Mouse (Mus musculus): Measurements from ENCODE around the gene Pth.

The Pth gene

DNA sequence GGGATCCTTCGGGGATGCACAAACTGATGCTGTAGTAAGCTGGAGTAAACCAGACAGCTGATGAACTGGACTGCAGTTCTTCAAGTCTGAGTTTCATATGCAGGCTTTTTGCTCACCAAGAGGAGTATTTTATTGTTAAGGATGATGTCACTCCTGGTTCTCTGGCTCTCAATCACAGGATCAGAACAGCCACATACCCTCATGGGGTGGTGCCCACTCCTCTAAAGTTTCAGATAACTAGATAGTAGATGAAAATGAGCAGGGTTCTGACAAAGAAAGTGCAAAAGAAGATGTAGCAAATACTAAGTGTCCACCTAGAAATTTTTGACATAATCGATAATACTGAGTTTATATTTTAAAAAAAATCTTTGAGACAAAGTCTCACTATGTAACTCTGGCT lies at the start of gene Pth:
Pth (minus strand) TSS at position 101 of the 400 bp plus-strand sequence.
- no peak for DNase-seq (ENCODE audit: low spot score)

DNA sequence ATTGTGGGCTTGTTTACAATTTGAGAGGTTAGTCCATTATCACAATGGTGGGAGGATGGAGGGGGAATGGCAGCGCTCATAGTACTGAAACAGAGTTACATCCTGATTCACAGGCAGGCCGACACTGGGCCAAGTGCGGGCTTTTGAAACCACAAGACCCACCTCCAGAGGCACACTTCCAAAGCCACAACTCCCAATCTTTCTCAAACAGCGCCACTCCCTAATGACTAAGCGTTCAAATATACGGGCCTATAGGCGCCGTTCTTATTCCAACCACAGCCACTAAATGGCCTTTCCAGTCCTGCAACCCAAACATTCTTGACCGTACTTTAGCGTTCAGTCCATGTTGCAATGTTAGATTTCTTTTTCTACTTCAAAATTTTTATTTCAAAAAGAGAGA lies 47.9 kb upstream of the Pth start:
- no peak for DNase-seq (ENCODE audit: low spot score)

DNA sequence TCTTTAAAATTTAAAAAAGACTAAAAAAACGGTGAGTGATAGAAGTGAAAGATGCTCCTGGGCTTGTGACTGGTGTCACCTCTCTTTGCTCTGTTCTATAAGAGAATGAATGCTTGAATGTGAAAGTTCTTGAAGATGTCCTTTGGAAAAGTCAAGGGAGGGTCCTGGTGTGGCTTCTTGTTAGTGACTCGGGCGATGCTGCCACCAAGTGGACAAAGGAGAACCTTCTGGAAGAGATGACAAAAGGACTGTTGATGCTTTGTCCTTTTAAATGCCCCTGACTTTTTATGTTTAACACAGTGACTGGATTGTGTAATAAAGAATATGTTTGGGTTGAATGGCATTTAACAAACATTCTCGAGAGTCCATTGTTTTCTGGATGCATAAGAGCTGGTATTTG lies 45.9 kb upstream of the Pth start:
- peak; percentile 26 for DNase-seq (ENCODE audit: low spot score)

DNA sequence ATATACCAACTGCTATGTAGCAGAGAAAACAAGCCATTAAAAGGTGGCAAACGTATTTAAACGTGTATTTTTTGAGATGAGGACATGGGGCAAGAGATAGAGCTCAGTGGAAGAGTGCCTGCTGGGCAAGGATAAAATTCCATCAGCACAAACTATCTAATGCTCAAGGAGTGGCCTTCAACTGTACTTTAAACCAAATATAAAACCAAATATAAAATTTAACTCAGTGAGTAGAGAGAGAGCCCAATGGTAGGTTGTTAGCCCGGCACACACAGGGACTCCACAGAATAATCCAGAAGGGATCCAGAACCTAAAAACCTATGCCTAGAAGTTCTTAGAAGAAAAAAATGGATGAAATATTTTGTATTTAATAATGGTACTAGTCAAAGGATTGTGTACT lies 45.1 kb upstream of the Pth start:
- DNase-seq (ENCODE audit: low spot score), result no peak

DNA sequence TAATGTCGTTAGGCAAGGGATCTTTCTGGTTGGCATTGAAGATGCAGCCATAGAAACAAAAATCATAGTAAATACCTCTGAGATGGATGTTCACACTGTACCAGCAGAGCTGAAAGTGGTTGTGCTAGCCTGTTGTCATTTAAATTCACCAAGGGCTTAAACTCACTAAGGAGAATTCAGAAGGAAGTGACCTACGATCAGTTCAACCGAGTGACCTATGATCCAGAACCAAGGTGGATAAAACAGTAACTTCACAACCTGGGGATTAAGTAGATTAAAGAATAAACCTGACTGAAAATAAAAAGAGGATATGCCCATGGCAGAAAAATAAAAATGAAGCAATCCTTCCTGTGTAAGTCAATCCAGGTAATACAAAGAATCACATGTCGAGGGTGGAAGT lies 44.5 kb upstream of the Pth start:
- DNase-seq (ENCODE audit: low spot score), result no peak

DNA sequence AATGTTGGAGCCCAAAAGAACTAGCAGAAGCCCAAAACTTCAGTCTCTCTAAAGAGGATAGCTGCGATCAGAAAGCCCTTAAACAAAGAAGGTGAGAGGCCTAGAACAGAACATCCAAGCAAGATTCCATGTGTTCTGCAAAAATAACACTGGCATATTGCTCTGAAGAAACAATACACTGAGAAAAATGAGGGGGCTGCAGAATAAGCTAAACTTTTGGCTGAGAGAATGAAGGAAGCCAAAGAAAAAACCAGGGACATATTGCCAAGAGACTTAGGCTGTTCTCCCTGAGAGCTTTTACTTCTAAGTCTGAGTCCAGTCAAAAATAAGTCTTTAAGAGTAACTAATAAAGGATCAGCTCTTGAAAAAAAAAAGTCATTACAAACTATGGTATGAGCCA lies 32.4 kb upstream of the Pth start:
- peak; percentile 11 for DNase-seq (ENCODE audit: low spot score)

DNA sequence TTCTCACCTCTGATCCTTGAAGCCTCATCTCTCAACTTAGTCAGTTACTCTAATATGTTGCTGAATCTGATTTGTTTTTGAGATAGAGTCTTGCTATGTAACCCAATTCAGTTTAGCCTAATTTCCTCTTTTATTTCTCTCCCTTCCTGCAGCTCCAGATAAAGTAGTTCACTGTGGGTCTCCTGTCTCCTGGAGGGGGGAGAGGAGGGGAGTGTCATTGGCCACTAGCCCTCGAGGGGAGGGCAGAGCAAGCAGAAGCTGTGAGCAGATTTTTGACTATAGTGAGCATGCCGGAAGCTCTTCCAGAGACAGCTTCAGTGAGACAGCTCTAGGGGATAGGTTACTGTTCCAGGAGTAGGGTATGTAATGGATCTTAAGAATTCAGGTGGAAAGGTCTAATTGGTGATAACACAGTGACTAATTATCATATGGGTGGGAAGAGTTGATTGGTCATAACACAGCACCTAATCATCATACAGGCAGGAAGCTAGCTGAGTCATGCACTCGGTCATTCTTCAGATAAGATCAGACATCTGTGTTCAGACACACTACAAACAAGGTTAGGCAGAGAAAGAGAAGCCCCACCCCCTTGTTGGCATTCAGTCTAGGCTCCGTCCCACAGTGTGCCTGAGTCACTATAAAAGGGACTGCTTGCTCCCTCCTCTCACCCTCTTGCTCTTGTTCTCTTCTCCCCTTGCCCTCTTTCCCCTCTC lies 30.9 kb upstream of the Pth start:
- no peak for DNase-seq (ENCODE audit: low spot score)

DNA sequence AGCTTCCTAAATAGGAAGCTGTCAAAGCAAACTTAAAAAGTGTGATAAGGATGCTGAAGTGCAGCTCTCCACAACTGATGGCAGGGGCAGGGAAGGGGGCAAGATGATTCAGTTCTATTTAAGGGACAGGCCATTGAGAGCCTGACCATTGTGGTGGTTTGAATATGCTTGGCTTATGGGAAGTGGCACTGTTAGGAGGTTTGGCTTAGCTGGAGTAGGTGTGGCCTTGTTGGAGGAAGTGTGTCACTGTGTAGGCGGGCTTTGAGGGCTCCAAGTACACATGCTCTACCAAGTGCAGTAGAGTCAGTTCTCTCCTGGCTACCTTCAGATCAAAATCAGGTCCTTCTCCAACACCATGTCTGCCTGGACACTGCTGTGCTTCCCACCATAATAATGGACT lies 28.2 kb upstream of the Pth start:
- DNase-seq (ENCODE audit: low spot score), result no peak

DNA sequence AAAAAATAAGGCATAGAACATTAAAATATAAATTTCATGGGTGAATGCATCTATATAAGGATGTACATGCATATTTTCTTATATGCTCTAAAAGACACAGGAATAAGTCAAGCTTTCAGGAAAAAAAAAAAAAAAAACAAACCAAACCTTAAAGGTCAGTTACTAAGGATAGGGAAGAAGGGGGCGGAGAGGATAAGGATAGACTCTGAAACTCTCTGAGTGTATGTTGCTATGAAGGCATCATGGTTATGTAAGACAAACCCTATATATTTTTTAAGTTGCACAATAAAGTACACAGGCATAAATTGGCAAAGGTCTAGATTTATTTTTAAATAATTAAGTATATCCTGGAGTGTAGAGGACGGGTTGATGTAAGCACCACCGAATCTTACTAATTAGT lies 26.9 kb upstream of the Pth start:
- DNase-seq (ENCODE audit: low spot score), result no peak

DNA sequence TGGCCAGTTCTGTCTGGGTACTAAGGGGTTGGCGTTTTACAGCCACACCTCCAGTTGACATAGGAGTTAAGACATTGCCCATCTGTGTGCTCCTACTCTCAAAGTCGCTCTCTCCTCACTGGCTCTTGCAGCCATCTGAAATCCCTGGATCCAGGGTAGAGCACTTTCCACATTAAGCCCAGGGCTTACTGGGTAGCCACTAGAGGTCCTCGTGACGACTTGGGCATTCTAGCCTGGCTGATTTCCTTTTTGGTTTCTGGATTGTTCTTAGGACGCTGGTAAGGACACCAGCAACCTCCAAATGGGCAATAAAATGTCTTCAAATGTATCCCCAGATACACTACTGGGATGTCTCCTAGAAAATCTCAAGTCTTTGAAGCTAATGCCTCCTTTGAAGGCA lies 20.3 kb upstream of the Pth start:
- no peak for DNase-seq (ENCODE audit: low spot score)

DNA sequence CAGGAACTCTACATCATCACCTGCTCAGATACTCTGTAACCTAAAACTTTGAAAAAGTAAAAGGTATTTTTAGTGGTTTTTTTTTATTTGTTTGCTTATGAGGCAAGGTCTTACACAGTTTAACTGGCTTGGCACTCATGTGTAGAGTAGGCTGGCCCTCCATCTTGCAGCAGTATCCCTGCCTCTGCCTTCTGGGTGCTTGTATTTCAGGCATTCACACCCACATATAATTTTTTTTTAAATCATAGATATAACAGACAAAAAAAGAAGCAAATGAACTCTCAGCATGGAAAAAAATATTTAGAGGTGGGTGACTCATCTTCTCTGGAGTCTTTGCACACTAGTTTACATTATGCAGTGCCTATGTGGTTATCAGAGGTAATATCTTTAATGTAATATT lies 9.7 kb upstream of the Pth start:
- DNase-seq (ENCODE audit: low spot score), result peak; percentile 11

DNA sequence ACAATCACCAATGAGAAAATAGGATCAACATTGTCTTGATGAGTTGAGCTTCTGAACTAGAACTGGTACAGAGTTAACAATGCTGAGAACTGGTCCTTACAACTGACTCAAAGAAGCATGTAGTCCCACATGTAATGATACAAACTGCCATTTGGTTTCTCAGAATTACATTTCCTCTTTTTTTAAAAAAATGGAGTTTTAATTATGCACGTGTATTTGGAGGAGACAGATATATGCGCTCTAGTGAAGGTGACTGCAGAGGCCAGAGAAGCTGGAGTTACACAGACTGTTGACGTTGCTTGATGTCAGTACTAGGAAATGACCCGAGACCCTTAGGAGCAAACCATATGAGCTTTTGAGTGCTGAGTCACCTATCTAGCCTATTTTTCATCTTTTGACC lies 8.3 kb upstream of the Pth start:
- DNase-seq (ENCODE audit: low spot score), result no peak

DNA sequence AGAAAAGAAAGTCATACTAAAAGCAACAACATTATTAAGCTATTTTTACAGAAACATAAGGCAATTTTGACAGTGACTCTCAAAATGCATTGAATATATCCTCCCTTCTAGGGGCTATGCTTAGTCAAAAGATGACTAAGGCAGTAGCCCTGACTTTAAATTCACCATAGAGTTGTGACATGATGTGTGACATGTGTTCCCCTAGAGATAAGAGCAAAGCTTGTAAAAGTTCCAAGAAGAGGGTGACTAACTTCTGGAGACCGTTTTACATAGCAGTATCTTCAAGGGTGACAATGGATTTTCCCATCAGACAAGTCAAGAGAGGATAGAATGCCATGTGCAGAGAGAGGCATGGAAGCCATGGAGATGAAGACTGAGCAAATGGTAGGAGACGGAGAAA lies 3.2 kb upstream of the Pth start:
- no peak for DNase-seq (ENCODE audit: low spot score)

DNA sequence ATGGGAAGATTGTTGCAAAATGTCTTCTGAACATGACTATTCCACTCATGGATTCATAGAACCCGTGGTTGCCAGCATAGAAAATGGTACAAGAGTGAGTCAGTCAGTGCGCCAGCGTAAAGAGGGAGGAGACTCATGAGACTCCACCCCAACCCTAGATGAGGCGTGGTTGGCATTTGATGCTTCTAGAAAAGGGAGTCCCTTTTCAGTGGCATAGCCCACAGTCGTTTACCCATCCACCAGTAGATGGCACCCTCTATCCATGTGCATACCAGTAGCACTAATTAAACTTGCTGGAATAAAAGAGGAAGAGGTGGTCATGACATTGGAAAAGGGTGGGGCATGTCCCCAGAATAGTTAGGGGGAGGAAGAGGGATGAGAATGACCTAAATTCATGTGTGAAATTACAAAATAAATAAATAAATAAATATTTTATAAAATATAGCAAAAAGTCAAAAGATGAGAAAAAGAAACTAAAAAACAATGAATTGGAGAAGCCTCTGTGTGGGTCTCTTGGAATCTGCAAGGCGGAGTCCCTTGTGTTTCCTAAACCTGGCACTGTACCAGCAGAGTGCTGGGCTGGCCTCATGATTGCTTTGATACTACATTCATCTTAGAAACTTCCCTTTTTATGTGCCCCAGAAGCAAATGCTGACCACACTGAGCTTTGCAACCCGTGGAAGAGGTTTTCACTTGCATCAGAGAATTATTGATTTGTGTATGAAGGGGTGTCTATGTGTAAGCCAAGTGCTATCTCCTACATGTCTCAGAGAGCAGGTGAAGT lies 10.3 kb downstream of the Pth start:
- peak; percentile 37 for DNase-seq (ENCODE audit: low spot score)

DNA sequence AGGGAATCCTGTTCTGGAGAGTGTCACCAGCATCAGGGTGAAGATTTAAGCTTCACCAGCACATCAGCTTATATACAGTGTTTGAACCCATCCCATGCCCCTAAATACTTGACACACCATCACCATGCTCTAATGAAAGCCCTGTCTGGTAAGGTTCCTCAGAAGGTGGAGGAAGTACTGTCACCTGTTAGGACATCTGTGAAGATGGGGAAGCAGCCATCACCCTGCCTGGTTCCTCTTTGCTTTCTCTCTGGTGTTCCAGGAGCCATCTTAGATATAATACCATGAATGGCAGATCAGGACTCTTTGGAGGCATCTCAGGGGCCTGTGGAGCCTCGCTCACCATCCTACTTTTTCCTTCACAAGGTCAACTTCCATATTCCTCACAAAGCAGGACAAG lies 15.7 kb downstream of the Pth start:
- DNase-seq (ENCODE audit: low spot score), result no peak

DNA sequence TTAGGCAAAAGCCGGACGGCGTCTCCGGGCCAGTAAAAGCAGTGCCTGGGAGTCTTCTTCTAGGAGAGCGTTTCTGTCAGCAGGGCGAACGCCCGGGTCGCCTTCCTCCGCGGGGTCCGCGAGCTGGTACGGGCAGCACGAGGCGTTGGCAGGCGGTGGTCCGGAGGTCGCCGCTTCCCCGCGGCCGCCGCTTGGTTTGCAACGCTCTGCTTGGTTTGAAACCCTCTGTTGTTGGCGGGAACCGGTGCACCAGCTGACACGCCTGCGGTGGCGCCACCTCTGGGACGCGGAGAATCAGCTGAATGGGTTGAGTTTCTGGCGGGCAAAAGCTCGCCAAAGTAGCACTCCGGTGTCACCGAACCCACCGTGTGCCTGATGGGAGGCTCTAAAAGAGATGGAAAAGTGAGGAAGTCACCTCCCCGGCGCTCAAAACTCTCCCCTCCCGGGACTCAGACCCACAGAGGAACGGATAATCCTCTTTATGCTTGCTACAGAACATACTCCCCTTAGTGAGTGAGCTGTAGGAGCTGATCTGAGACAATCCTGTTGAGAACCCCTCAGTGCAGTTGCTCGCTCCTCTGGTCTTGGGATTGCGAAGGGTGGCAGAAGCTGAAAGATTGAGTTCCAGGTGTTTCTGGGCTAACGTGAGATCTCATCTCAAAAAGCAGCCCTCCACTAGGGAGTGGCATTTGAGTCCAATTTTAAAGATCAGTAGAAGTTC lies 18.6 kb downstream of the Pth start:
- peak; percentile 44 for DNase-seq (ENCODE audit: low spot score)

DNA sequence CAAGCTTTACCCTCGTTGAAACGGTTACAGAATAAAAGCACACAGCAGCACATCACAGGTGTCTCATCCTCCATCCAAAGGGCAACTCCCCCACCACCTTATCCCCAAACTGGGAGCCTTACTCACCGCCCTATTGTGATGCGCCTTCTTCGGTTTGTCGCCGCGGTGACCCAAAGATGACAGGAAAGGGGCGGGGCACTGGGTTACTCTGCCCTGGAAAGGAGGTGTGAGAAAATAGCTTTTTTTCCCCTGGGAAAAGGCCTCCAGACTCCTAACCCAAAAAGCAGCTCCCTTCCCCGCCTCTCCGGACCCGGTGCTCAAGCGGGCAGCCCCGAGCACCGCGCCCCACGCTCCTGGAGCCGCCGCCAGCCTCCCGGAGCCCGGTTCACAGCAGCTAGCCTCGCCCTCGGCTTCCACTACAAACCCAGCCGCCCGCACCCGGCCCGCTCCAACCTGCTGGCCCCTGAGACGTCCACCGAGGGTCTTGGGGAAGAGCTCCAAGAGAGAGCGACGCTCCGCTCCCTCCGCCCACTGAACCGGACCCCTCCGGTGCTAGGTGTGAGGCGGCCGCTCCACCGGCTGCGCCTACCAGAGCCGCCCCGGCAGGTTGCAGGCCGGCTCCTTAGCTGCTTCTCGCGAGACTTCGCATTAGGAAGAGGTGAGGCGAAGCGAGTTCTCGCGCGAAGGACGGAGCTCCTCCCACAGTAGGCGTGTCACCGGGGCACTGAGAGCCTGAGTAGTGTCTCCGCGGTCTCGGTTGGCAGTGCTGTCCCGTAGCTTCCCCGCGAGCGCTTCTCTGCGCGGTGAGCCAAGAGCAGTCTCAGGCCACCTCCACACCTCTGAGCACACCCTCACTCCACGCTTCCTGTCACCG lies 19.4 kb downstream of the Pth start, which contains the start of gene Btbd10:
Btbd10 (minus strand) TSS at position 647 of the 874 bp plus-strand sequence.
- DNase-seq (ENCODE audit: low spot score), result peak; percentile 93

DNA sequence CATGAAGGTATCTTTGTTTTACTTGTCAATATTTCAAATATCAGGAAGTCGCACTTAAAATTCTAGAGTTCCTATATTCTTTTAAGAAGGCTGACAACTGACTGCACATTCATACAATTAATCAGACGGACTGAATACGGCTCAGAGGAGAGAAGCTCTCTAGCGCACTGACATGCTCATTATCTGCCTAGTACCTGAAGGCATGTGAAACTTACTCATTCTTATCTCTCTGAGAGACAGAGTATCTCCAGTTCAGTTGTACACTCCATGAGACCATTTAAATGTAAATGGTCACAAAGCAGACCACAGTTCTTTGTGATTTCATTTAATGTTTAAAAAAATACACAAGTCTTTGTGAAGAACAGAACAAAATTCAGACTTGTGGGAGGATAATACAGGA lies 20.9 kb downstream of the Pth start:
- no peak for DNase-seq (ENCODE audit: low spot score)

DNA sequence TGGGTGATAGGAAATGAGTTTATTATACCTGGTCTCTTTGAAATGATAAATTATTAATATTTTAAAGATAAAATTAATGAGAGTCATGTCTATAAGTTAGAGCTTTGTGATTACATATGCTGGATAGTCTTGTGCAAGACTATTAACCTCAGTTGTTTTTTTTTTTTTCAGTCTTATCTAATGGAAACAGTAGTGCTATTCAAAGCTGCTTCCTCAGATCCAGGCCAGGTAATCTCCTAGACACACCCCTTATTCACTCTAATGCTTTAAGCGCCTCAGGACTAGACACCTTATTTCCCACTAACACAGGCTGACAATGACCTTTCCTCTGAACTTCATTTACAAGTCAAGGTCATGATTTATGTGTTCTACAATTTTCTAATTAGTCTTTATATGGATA lies 39.3 kb downstream of the Pth start:
- DNase-seq (ENCODE audit: low spot score), result no peak

DNA sequence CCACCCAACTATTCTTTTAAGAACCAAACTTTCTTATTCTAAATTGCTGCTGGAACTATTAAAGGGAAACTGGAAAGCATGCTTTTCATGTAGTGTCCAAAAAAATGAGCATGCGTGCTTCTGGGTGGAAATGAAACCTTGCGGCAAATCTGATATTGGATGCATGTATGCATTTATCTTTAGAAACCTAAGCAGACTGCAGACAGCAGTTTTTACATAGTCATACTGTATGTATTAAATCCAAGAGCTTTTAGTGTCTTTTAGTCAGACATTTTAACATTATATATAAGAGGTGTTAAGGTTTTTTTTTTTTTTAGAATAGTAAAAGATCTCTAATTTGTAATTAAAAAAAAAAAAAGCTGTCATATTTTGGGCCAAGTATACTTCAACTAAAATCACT lies 40.7 kb downstream of the Pth start:
- no peak for DNase-seq (ENCODE audit: low spot score)

DNA sequence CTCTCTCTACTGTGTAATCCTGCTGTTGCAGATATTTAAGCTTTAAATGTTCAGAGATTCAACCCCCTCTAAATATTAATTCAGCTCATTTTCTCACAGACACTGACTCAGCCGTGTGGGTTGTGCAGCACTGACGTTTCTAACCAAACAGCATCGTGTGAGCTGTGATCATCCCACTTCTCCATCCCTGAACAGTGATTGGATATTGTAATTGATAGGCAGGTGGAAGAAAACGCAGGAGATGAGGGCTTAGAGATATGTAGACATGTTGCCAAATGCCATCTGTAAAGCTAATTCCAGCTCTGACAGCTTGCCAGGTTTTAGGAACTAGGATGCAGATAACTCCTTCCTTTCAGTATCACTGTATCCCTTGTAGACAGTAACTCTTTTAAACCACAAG lies 41.1 kb downstream of the Pth start:
- peak; percentile 78 for DNase-seq (ENCODE audit: low spot score)

Measured in left cerebral cortex, adult 11 months (tissue).